Mouse (Mus musculus): ENCODE results near the gene Lims1. TPM values are rescaled to one million over a fixed set of nuclear protein-coding genes. Genes with fewer than 3 reads are reported as not detected.

Lims1 gene
- total and polyA plus RNA-seq, 2 experiments, result 2.7 to 19.7 TPM

- Histone ChIP-seq H3K79me2 (ENCODE audit: control insufficient read depth, insufficient read depth, low read length) (no peaks in the 10 kb centered on the region; the same call in 1 of the 2 replicates), H3K27ac (replicated peaks; ENCODE audit: insufficient read depth, low read depth, low read length) (no peak overlapping the region), H3K36me3 (ENCODE audit: control insufficient read depth, insufficient read depth, low read length) (no peaks in the 10 kb centered on the region), H3K27me3 (ENCODE audit: control insufficient read depth, insufficient read depth, low read length) (no peaks in the 10 kb centered on the region), H3K4me1 (ENCODE audit: control insufficient read depth, insufficient read depth, low read length) (no peaks in the 10 kb centered on the region), H3K4me3 (ENCODE audit: insufficient read depth, low read depth, low read length) (no peak overlapping the region), H3K9ac (ENCODE audit: low read depth, low read length) (no peak overlapping the region)
- WGBS, result 82% methylated on average over 4 of the region's 4 CpGs
- TF ChIP-seq POLR2A (IDR thresholded peaks at IDR 0.05; ENCODE audit: extremely low read depth, insufficient read depth, low read length), result no peak
- no peak for TF ChIP-seq CTCF (IDR thresholded peaks at IDR 0.05; ENCODE audit: low read depth, low read length)
- DNase-seq (ENCODE audit: extremely low read depth, low read depth, low spot score), result no peak
These were observed 72.0 kb downstream of the Lims1 start for GRCm38 (mm10) chr10:58395315-58395714.

GRCm38 (mm10) chr10:58395723-58396122, 72.5 kb downstream of the Lims1 start:
- no peak for DNase-seq (ENCODE audit: extremely low read depth, low read depth, low spot score)
- 87% methylated on average over 2 of the region's 2 CpGs for WGBS
- Histone ChIP-seq H3K36me3 (ENCODE audit: control insufficient read depth, insufficient read depth, low read length) (no peaks in the 10 kb centered on the region), H3K27ac (replicated peaks; ENCODE audit: insufficient read depth, low read depth, low read length) (no peak overlapping the region), H3K4me3 (ENCODE audit: insufficient read depth, low read depth, low read length) (no peak overlapping the region), H3K79me2 (ENCODE audit: control insufficient read depth, insufficient read depth, low read length) (no peaks in the 10 kb centered on the region; the same call in 1 of the 2 replicates), H3K4me1 (ENCODE audit: control insufficient read depth, insufficient read depth, low read length) (no peaks in the 10 kb centered on the region), H3K9ac (ENCODE audit: low read depth, low read length) (no peak overlapping the region), H3K27me3 (ENCODE audit: control insufficient read depth, insufficient read depth, low read length) (no peaks in the 10 kb centered on the region)
- no peak for TF ChIP-seq POLR2A (IDR thresholded peaks at IDR 0.05; ENCODE audit: extremely low read depth, insufficient read depth, low read length)
- TF ChIP-seq CTCF (IDR thresholded peaks at IDR 0.05; ENCODE audit: low read depth, low read length), result no peak

- peaks cover 3% of the 10 kb centered on the region; the same call in 1 of the 2 replicates for H3K36me3 ChIP-seq (ENCODE audit: control insufficient read depth, insufficient read depth, low read length)
- DNase-seq (ENCODE audit: extremely low read depth, low read depth, low spot score), result no peak
- H3K9ac ChIP-seq (ENCODE audit: low read depth, low read length), result no peak overlapping the region
- 35% methylated on average over 3 of the region's 3 CpGs for WGBS
- no peak overlapping the region for H3K4me3 ChIP-seq (ENCODE audit: insufficient read depth, low read depth, low read length)
- no peaks in the 10 kb centered on the region for H3K27me3 ChIP-seq (ENCODE audit: control insufficient read depth, insufficient read depth, low read length)
- TF ChIP-seq POLR2A (IDR thresholded peaks at IDR 0.05; ENCODE audit: extremely low read depth, insufficient read depth, low read length), result no peak
- no peak for TF ChIP-seq CTCF (IDR thresholded peaks at IDR 0.05; ENCODE audit: low read depth, low read length)
- H3K27ac ChIP-seq (replicated peaks; ENCODE audit: insufficient read depth, low read depth, low read length), result no peak overlapping the region
- H3K4me1 ChIP-seq (ENCODE audit: control insufficient read depth, insufficient read depth, low read length), result no peaks in the 10 kb centered on the region
- no peaks in the 10 kb centered on the region for H3K79me2 ChIP-seq (ENCODE audit: control insufficient read depth, insufficient read depth, low read length)
These were observed 73.3 kb downstream of the Lims1 start for GRCm38 (mm10) chr10:58396600-58396999.

GRCm38 (mm10) chr10:58398941-58399340, 75.7 kb downstream of the Lims1 start:
- Histone ChIP-seq H3K27ac (replicated peaks; ENCODE audit: insufficient read depth, low read depth, low read length) (no peak overlapping the region), H3K4me1 (ENCODE audit: control insufficient read depth, insufficient read depth, low read length) (no peaks in the 10 kb centered on the region), H3K27me3 (ENCODE audit: control insufficient read depth, insufficient read depth, low read length) (no peaks in the 10 kb centered on the region), H3K4me3 (ENCODE audit: insufficient read depth, low read depth, low read length) (no peak overlapping the region), H3K9ac (ENCODE audit: low read depth, low read length) (no peak overlapping the region), H3K79me2 (ENCODE audit: control insufficient read depth, insufficient read depth, low read length) (no peaks in the 10 kb centered on the region; the same call in 1 of the 2 replicates), H3K36me3 (ENCODE audit: control insufficient read depth, insufficient read depth, low read length) (peaks cover 3% of the 10 kb centered on the region; the same call in 1 of the 2 replicates)
- WGBS, result 81% methylated on average over 8 of the region's 8 CpGs
- no peak for DNase-seq (ENCODE audit: extremely low read depth, low read depth, low spot score)
- no peak for TF ChIP-seq POLR2A (IDR thresholded peaks at IDR 0.05; ENCODE audit: extremely low read depth, insufficient read depth, low read length)
- TF ChIP-seq CTCF (IDR thresholded peaks at IDR 0.05; ENCODE audit: low read depth, low read length), result no peak

GRCm38 (mm10) chr10:58401838-58402237, 78.6 kb downstream of the Lims1 start:
- Histone ChIP-seq H3K79me2 (ENCODE audit: control insufficient read depth, insufficient read depth, low read length) (no peaks in the 10 kb centered on the region; the same call in 1 of the 2 replicates), H3K4me3 (ENCODE audit: insufficient read depth, low read depth, low read length) (no peak overlapping the region), H3K27ac (replicated peaks; ENCODE audit: insufficient read depth, low read depth, low read length) (no peak overlapping the region), H3K9ac (ENCODE audit: low read depth, low read length) (no peak overlapping the region), H3K36me3 (ENCODE audit: control insufficient read depth, insufficient read depth, low read length) (peaks cover 3% of the 10 kb centered on the region; the same call in 1 of the 2 replicates), H3K27me3 (ENCODE audit: control insufficient read depth, insufficient read depth, low read length) (no peaks in the 10 kb centered on the region), H3K4me1 (ENCODE audit: control insufficient read depth, insufficient read depth, low read length) (peaks cover 10% of the 10 kb centered on the region)
- 78% methylated on average over 3 of the region's 3 CpGs for WGBS
- no peak for DNase-seq (ENCODE audit: extremely low read depth, low read depth, low spot score)
- no peak for TF ChIP-seq POLR2A (IDR thresholded peaks at IDR 0.05; ENCODE audit: extremely low read depth, insufficient read depth, low read length)
- no peak for TF ChIP-seq CTCF (IDR thresholded peaks at IDR 0.05; ENCODE audit: low read depth, low read length)

GRCm38 (mm10) chr10:58404639-58405038, 81.4 kb downstream of the Lims1 start:
- Histone ChIP-seq H3K79me2 (ENCODE audit: control insufficient read depth, insufficient read depth, low read length) (no peaks in the 10 kb centered on the region; the same call in 1 of the 2 replicates), H3K4me3 (ENCODE audit: insufficient read depth, low read depth, low read length) (no peak overlapping the region), H3K36me3 (ENCODE audit: control insufficient read depth, insufficient read depth, low read length) (peaks cover 3% of the 10 kb centered on the region; the same call in 1 of the 2 replicates), H3K4me1 (ENCODE audit: control insufficient read depth, insufficient read depth, low read length) (peaks cover 10% of the 10 kb centered on the region), H3K27me3 (ENCODE audit: control insufficient read depth, insufficient read depth, low read length) (no peaks in the 10 kb centered on the region), H3K27ac (replicated peaks; ENCODE audit: insufficient read depth, low read depth, low read length) (peak overlapping the region; percentile 12), H3K9ac (ENCODE audit: low read depth, low read length) (no peak overlapping the region)
- 69% methylated on average over 6 of the region's 6 CpGs for WGBS
- TF ChIP-seq POLR2A (IDR thresholded peaks at IDR 0.05; ENCODE audit: extremely low read depth, insufficient read depth, low read length), result no peak
- no peak for DNase-seq (ENCODE audit: extremely low read depth, low read depth, low spot score)

Measured in liver, adult 2 months (tissue).